Mouse (Mus musculus) fat pad, adult 2 months (tissue): ENCODE measurements at regions not wholly inside any gene's neighbourhood (a gene's known extent, or its start where the extent isn't known, plus 50 kb on each side); places are given as distances from the start of the nearest gene placed in this dataset.

ENCODE experiments used
- DNase-seq: peaks from one replicate; pipeline ENCODE4 v3.0.0-alpha.2; 2011; ENCODE audit warnings: low read depth, low spot score; ENCODE audit errors: extremely low read depth

DNA sequence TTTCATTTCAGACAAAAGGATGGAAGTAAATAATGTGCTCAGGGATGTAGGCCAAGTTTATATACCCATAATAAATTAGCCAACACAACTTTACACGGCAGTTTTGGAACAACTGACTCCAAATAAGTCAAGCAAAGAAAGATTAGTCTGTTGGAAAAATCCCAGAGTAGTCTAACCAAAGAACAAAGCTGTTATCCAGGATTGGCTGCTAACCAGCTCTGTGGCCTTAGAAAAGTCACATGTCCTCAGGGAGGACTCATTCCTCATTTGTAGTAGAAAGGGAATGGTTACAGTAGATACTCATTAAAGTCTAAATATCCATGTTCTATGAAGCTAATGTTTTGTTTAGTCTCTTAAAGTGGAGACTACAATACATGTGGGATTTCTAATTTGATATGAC lies 130.6 kb upstream of the Mid1 start:
- no peak for DNase-seq

DNA sequence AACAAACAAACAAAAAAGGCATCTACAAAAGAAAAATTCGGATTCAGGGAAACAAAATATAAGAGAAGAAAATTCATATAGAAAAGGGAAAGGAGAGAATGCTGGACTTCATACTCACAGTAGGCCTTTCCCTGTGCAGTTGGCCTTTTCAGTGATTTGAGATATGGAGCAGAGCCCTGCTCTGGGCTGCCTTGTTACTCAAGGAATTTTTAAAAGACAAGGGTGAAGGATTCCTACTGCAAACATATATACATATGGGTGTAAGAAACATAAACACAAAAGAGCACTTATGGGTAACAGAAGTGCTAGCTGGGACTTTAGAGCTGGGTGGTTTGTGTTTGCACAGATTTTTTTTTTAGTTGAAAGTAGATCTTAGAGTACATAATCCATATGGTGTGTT lies 132.1 kb upstream of the Mid1 start:
- no peak for DNase-seq

DNA sequence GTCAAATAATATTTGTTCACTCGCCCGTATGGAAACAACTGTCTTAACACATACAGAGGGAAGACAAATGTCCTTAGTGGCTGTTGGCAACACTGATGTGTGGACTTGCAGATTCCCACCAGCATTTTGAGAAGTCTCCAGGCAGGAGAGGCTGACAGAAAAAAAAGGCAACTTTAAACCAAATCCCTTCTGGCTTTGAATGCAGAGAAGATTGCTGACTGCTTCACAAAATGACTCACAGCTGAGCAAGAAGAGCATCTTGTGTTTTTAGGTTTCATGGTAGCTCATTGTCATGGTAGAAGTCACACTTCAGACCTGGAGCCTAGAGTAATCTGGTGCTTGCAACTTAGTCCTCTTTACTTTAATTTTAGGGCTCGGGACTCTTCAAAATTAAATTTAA lies 141.0 kb upstream of the Mid1 start:
- no peak for DNase-seq

DNA sequence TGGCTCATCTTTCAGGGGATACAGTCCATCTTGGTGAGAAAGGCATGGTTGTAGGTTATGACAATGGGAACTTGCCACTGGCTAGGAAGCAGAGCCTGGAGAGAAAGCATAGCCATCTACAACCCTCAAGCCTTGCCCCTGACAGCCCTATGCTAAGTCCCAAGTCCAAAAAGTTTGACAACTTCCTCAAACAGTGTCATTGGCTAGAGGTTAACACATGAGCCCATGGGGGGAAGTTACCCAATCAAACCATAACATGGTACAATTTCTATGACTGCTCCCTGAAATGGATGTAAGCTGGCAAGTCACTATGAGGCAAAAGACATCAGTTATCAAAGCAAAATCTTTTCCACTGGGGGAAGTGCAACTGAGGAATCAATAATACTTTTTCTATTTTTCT lies 176.8 kb upstream of the Mid1 start:
- no peak for DNase-seq

DNA sequence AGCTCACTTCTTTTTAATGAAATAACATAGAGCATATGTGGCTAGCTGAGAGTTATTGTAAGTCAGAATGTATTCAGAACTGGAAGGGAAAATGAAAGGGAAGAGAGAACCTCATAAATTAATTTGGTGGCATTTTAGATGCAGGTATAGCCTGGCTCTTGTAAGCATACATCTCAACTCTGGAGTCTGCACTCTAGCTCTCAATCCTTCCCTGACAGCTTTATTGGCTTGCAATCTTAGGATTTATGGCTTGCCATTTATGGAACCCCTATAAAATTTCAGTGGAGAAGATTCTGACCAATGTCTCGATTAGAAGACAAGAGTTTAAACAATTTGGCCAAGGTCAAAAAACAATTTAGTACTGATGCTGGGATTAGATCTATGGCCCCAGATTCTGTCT lies 173.4 kb upstream of the Hccs start:
- DNase-seq: no peak

DNA sequence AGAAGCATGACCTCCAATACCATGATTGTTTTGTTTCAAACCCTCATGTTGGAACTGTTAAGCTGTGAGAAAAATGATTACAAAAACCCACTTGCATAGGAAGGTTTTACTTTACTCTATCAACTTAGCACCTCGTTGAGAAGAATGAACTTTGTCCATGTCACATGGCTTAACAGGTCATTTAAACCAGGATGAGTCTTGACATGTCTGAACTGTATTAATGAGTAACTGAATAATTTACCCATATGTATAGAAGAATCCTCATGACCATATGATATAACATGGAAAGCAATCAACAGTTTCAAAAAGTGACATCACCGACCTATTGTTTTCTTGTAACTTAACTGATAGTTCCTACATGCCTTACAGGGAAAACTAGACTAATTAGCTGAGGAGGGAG lies 153.3 kb upstream of the Hccs start:
- no peak for DNase-seq

DNA sequence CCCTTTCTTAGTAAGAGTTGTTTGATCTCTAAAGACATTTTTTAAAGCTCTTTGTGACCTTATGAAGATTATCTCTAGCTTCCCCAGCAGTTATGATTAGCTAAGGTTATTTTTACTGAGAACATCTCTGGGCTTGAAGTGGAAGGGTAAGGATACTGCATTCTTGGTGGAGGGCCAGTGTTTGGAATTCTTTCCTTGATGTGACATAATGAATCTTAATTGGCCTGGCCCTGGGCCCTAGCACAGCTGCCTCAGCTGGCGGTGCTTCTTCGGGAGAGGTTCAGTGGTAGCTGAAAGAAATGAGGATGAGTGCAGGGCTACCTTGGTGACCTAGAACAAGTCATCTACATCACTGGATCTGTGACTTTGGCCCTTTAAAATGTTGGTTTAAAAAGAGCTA lies 150.5 kb upstream of the Hccs start:
- DNase-seq: no peak

DNA sequence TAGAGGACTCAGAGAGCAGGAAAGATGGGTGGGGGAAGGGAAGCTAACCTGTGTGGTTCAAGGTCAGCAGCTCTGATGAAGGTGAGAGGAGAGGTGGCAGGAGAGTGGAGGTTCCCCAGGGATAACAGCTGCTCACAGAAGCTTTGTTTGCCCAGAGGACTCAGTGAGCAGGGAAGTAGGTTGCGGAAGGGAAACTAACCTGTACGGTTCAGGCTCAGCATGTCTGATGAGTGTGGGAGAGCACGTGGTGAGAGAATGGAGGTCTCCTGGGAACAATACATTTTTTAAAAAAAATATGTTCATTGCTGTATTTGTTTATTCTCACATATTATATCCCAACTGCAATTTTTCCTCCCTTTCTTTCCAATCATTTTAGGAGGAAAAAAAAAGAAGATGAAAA lies 130.0 kb upstream of the Hccs start:
- DNase-seq: no peak

DNA sequence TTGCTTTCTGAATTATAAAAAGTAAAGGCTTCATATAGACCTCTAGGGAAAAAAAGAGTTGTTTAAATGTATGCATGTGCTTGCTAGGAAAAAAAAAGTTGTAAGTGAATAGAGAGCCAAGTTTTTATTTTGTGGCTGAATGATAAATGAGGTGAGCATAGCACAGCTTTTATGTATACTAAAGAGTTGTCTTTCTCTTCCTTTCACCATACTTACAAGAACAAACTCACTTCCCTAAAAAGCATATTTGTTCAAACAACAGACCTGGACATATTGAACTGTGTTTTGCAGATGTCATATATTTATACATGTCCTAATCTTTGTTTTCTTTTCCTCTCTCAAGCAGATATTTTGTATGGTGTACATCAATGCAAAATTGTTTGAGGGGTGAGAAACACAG lies 119.4 kb upstream of the Hccs start:
- DNase-seq: no peak

DNA sequence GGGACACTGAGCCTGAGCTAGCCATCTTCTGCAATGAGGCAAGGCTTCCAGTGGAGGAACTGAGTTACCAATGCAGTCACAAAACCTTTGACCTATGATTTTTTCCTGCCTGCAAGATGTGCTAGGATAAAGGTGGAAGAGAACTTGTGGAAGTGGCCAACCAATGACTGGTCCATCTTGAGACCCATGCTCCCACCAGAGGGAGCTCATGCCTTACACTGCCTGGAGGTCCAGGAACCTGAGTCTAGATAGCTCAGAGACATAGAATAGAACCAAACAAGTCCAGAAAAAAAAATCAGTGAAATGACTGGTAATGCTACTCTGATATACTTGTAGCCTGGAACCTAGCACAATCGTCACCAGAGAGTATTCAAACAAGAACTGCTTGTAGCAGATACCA lies 118.5 kb upstream of the Hccs start:
- no peak for DNase-seq

DNA sequence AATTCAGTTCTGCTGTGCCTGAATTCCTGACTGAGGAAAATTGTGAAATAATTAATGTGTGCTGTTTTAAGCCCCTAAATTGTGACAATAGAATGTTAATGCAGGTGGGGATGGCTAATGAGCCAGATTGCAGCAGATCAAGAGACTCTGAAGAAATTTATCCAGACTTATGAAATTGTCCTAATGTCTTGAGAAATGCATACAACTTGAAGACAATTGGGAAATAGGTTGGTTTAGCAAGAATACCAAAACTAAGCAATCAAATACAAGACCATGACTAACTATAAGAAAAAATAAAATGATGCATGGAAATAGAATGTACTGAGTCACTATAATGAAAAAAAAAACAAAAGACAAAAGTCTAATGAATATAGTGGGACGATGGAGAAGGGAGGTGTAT lies 113.7 kb upstream of the Hccs start:
- peak; percentile 10 for DNase-seq

DNA sequence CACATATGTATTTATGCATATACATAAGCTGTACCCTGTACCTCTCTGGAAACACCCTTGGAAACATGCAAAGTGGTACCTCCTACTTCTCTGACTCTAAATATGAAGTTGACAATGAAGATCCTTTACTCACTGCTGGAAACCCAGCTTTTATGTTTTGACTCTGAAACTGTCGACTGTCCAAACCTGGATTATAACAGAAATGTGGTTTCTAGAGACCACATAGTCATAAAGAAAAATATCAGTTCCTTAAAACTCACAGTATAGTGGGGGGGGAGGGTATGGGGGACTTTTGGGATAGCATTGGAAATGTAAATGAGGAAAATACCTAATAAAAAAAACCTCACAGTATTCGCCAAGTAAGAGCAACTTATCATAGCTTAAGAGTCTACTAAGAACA lies 76.7 kb upstream of the Hccs start:
- DNase-seq: no peak

DNA sequence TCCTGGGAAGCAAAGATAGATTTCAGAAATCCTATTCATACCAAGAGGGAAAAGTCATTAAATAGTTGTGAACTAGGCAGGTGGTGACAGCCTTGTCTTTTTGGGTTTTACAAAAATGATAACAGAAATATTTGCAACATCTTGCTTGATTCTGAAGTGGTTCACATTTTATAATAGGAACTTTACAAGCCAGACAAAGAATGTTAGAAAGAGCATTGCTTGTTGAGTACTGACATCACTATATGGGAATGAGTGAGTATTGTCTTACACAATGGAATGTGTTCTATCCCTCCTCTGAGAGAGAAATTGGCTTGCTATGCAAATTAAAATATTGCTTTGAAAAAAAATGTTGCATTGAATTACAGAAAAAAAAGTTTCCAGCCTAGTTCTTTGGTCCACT lies 66.5 kb upstream of the Hccs start:
- no peak for DNase-seq
